ENCODE assay signal across 23 mouse cellular contexts in genomic region chr11:49455043-49455442, GRCm38 (mm10). TPM values are rescaled to one million over a fixed set of nuclear protein-coding genes. Genes with fewer than 3 reads are reported as not detected.
A peak's percentile ranks its signal among the peaks of the same experiment; 100 is the strongest.
DNase-seq lines count a peak whose midpoint lies in the region; TF ChIP-seq lines count a peak whose summit lies in the region.
"Had no signal": no experiment of that assay in that cellular context is flagged by ENCODE, and none has a peak within 500 bp of the region (broad histone marks: within the 10 kb centered on the region; RNA-seq: fewer than 3 reads in every experiment).

Gene Olfr1387, plus strand, starts transcription at chr11:49455343.

- TF ChIP-seq EP300 in CH12.LX (IDR thresholded peaks at IDR 0.05; ENCODE audit: low read length), result no peak

- no peak for DNase-seq in CH12.LX (ENCODE audit: extremely low read depth)
- no peak for DNase-seq in thymus, postnatal 36 days
- DNase-seq: adrenal gland, adult 2 months; adrenal gland, adult 8-10 months; adrenal gland, postnatal 10 days; adrenal gland, postnatal 14 days; adrenal gland, postnatal 25 days; adrenal gland, postnatal 36 days; B cell, adult 2 months; cerebellum, adult 11 months; cerebellum, adult 11-12 months; cerebellum, adult 18-20 months; cerebellum, adult 2 months; cerebellum, adult 8-10 months had no signal

- no peaks in the 10 kb centered on the region for H3K9me3 ChIP-seq in CH12.LX (replicated peaks; ENCODE audit: low read length)
- H3K9me3 ChIP-seq: G1E had no signal

- dilution Hi-C loops in CH12.LX (cut with MboI; ENCODE audit: extremely low pct_ligation_motif_present, extremely low pct_unique_long_range_greater_than_20kb, low sequenced_read_pairs), result no loop called here

- no peak for TF ChIP-seq CTCF in CH12.LX (conservative IDR thresholded peaks at IDR 0.05 in 1 of 2, IDR thresholded peaks at IDR 0.05 in 1 of 2; ENCODE audit: low read depth in 2 of 2, low read length in 2 of 2)

- no peaks in the 10 kb centered on the region for H3K79me2 ChIP-seq in CH12.LX (replicated peaks; ENCODE audit: control insufficient read depth, extremely low read depth, insufficient read depth, poor library complexity, severe bottlenecking)

- no peaks in the 10 kb centered on the region for H3K36me3 ChIP-seq in CH12.LX (replicated peaks in 1 of 2; ENCODE audit: control insufficient read depth in 1 of 2, insufficient read depth in 1 of 2, low read length in 1 of 2)
- H3K36me3 ChIP-seq: G1E had no signal

- no peak within 1 kb of the TSS for H3K27ac ChIP-seq in CH12.LX (ENCODE audit: insufficient read depth, low read depth)

- H3K4me3 ChIP-seq in CH12.LX (replicated peaks in 1 of 3; ENCODE audit: low read depth in 2 of 3, low read length in 2 of 3, poor library complexity in 1 of 3), result no peak within 1 kb of the TSS

- H3K4me1 ChIP-seq in CH12.LX (ENCODE audit: control insufficient read depth in 1 of 2, insufficient read depth in 2 of 2), result no peaks in the 10 kb centered on the region

- TF ChIP-seq POLR2A in CH12.LX (IDR thresholded peaks at IDR 0.05; ENCODE audit: low read depth, low read length), result no peak

- no peak for TF ChIP-seq RAD21 in CH12.LX (IDR thresholded peaks at IDR 0.05; ENCODE audit: low read depth, low read length)

- in situ Hi-C loops in CH12.LX (cut with MboI; ENCODE audit: low pct_ligation_motif_present, low pct_unique_long_range_greater_than_20kb, low sequenced_read_pairs), result no loop called here

- no peak within 1 kb of the TSS for H3K9ac ChIP-seq in CH12.LX (ENCODE audit: insufficient read depth, low read depth)

- 0 out of 2 replicates have a peak within 1 kb of the TSS, but pooled peaks have one; percentile 29 for H3K4me2 ChIP-seq in CH12.LX (ENCODE audit: insufficient read depth, low read depth, poor library complexity, severe bottlenecking)

- H3K27me3 ChIP-seq in CH12.LX (replicated peaks), result peaks cover 16% of the 10 kb centered on the region

TF ChIP-seq in CH12.LX, 34 proteins besides CTCF, POLR2A, EP300 and RAD21:
- TF ChIP-seq TCF12 (IDR thresholded peaks at IDR 0.05; ENCODE audit: low read depth, low read length) (no peak), UBTF (IDR thresholded peaks at IDR 0.05; ENCODE audit: low read depth, low read length) (no peak), ZNF384 (IDR thresholded peaks at IDR 0.05; ENCODE audit: low read depth, low read length) (no peak), JUND (conservative IDR thresholded peaks at IDR 0.05; ENCODE audit: low read depth, low read length) (no peak), JUN (IDR thresholded peaks at IDR 0.05; ENCODE audit: insufficient read depth, low read depth, low read length) (no peak), CHD2 (IDR thresholded peaks at IDR 0.05; ENCODE audit: low read length) (no peak), ETS1 (conservative IDR thresholded peaks at IDR 0.05; ENCODE audit: low read depth, low read length) (no peak), MAX (IDR thresholded peaks at IDR 0.05; ENCODE audit: low read length) (no peak), MYC (IDR thresholded peaks at IDR 0.05; ENCODE audit: low read depth, low read length) (no peak)

RNA-seq across cellular contexts. Expression of gene Olfr1387, which starts in this region (rescaled TPM):
- total RNA-seq in CH12.LX (2012; rRNA removed), result not detected in 2 replicates
- not detected in 2 replicates for total RNA-seq in CH12.LX (2014; rRNA removed)
- polyA plus RNA-seq in CH12.LX (2012; ENCODE audit: insufficient read length, low read depth), result not detected in 2 replicates
- total RNA-seq: adrenal gland, adult 18-20 months; adrenal gland, adult 2 months; adrenal gland, adult 8-10 months; adrenal gland, postnatal 10 days; adrenal gland, postnatal 14 days; adrenal gland, postnatal 25 days; adrenal gland, postnatal 36 days; adrenal gland, postnatal 4 days; ES-E14; MEL had no signal
- polyA plus RNA-seq: adrenal gland, adult 2 months; brain, embryonic 14.5 days; C2C12; CD4-positive, CD25-positive, alpha-beta regulatory T cell, adult 4 months; cerebellum, adult 2 months; G1E; Patski had no signal
